Mouse (Mus musculus): ENCODE data around the gene Lrrc45.

- TF ChIP-seq POLR2A (IDR thresholded peaks at IDR 0.05; ENCODE audit: extremely low read depth, insufficient read depth, low read length) (no peak), CTCF (IDR thresholded peaks at IDR 0.05; ENCODE audit: extremely low read depth, insufficient read depth, low read length) (no peak)
These were observed 821 bp downstream of the Lrrc45 start for GRCm38 (mm10) chr11:120714546-120714945.
